Mouse (Mus musculus): Measurements from ENCODE around the gene Hamp. TPM values are rescaled to one million over a fixed set of nuclear protein-coding genes. Genes with fewer than 3 reads are reported as not detected.
A peak's percentile ranks its signal among the peaks of the same experiment; 100 is the strongest.

Hamp gene
- not detected in 2 replicates for polyA plus RNA-seq (2015; fragmentation: Nextera tagmentation; extraction: Ambion mirVana)

- no peaks in the 10 kb centered on the region for H3K27me3 ChIP-seq
- H3K36me3 ChIP-seq: peaks cover 10% of the 10 kb centered on the region
- no peak within 1 kb of the TSS for H3K27ac ChIP-seq
- no peak within 1 kb of the TSS for H3K4me2 ChIP-seq
- H3K4me3 ChIP-seq: no peak within 1 kb of the TSS
- H3K9me3 ChIP-seq: no peaks in the 10 kb centered on the region
- WGBS: 69% methylated on average over 9 of the region's 9 CpGs
- ATAC-seq (ENCODE audit: insufficient number of reproducible peaks, low FRiP score, low TSS enrichment, low read depth): no peak
- H3K4me1 ChIP-seq: no peaks in the 10 kb centered on the region
- no peak within 1 kb of the TSS for H3K9ac ChIP-seq
These were observed at the start of gene Hamp for GRCm38 (mm10) chr7:30943909-30944635. Gene Hamp (minus strand): TSS chr7:30944032.

GRCm38 (mm10) chr7:30992148-30992547 is 48.3 kb upstream of the Hamp start:
- peaks cover 12% of the 10 kb centered on the region for H3K4me1 ChIP-seq
- WGBS: 78% methylated on average over 5 of the region's 5 CpGs
- H3K9me3 ChIP-seq: no peaks in the 10 kb centered on the region
- H3K27me3 ChIP-seq: no peaks in the 10 kb centered on the region
- no peak for ATAC-seq (ENCODE audit: insufficient number of reproducible peaks, low FRiP score, low TSS enrichment, low read depth)
- H3K4me3 ChIP-seq: no peak overlapping the region
- H3K9ac ChIP-seq: no peak overlapping the region
- no peak overlapping the region for H3K27ac ChIP-seq
- H3K36me3 ChIP-seq: no peaks in the 10 kb centered on the region
- H3K4me2 ChIP-seq: no peak overlapping the region

- ATAC-seq (ENCODE audit: insufficient number of reproducible peaks, low FRiP score, low TSS enrichment, low read depth): no peak
- Histone ChIP-seq H3K9me3 (no peaks in the 10 kb centered on the region), H3K9ac (no peak overlapping the region), H3K27ac (no peak overlapping the region), H3K27me3 (no peaks in the 10 kb centered on the region), H3K4me1 (peaks cover under 1% of the 10 kb centered on the region; the same call in 1 of the 2 replicates), H3K4me3 (no peak overlapping the region), H3K36me3 (no peaks in the 10 kb centered on the region), H3K4me2 (no peak overlapping the region)
- 84% methylated on average over 4 of the region's 4 CpGs for WGBS
These were observed 44.8 kb upstream of the Hamp start for GRCm38 (mm10) chr7:30988519-30989162.

GRCm38 (mm10) chr7:30985357-30985756 is 41.5 kb upstream of the Hamp start:
- H3K4me3 ChIP-seq: no peak overlapping the region
- no peak overlapping the region for H3K9ac ChIP-seq
- no peak overlapping the region for H3K4me2 ChIP-seq
- no peaks in the 10 kb centered on the region for H3K36me3 ChIP-seq
- no peak overlapping the region for H3K27ac ChIP-seq
- H3K9me3 ChIP-seq: no peaks in the 10 kb centered on the region
- no peak for ATAC-seq (ENCODE audit: insufficient number of reproducible peaks, low FRiP score, low TSS enrichment, low read depth)
- no peaks in the 10 kb centered on the region for H3K27me3 ChIP-seq
- no peaks in the 10 kb centered on the region for H3K4me1 ChIP-seq
- 83% methylated on average over 9 of the region's 9 CpGs for WGBS

GRCm38 (mm10) chr7:30981703-30982102 is 37.9 kb upstream of the Hamp start:
- no peak overlapping the region for H3K4me3 ChIP-seq
- H3K27me3 ChIP-seq: no peaks in the 10 kb centered on the region
- 88% methylated on average over 4 of the region's 4 CpGs for WGBS
- H3K4me1 ChIP-seq: no peaks in the 10 kb centered on the region
- H3K4me2 ChIP-seq: no peak overlapping the region
- H3K9me3 ChIP-seq: no peaks in the 10 kb centered on the region
- ATAC-seq (ENCODE audit: insufficient number of reproducible peaks, low FRiP score, low TSS enrichment, low read depth): no peak
- no peak overlapping the region for H3K27ac ChIP-seq
- H3K9ac ChIP-seq: no peak overlapping the region
- H3K36me3 ChIP-seq: no peaks in the 10 kb centered on the region

- Histone ChIP-seq H3K4me1 (peaks cover 13% of the 10 kb centered on the region), H3K4me2 (peak within 1 kb of the TSS; percentile 74), H3K4me3 (peak within 1 kb of the TSS; percentile 47), H3K9me3 (no peaks in the 10 kb centered on the region), H3K27me3 (peaks cover 18% of the 10 kb centered on the region), H3K9ac (peak within 1 kb of the TSS; percentile 47), H3K36me3 (no peaks in the 10 kb centered on the region), H3K27ac (peak within 1 kb of the TSS; percentile 17; the same call in 1 of the 2 replicates)
- WGBS: under 1% methylated on average over 36 of the region's 37 CpGs
- peak; percentile 74 for ATAC-seq (ENCODE audit: insufficient number of reproducible peaks, low FRiP score, low TSS enrichment, low read depth)
These were observed 29.9 kb upstream of the Hamp start, which contains the start of gene Fam187b for GRCm38 (mm10) chr7:30973501-30974289. Gene Fam187b (plus strand): TSS chr7:30973790.

GRCm38 (mm10) chr7:30973251-30973500 is 29.3 kb upstream of the Hamp start, which contains the start of gene Lsr:
Gene Lsr (minus strand): TSS chr7:30973464.
- ATAC-seq (ENCODE audit: insufficient number of reproducible peaks, low FRiP score, low TSS enrichment, low read depth): peak; percentile 62; the same call in 1 of the 2 replicates

GRCm38 (mm10) chr7:30972426-30973250 is 28.8 kb upstream of the Hamp start:
- Histone ChIP-seq H3K4me1 (peaks cover 14% of the 10 kb centered on the region), H3K27me3 (peaks cover 18% of the 10 kb centered on the region), H3K27ac (peak overlapping the region; percentile 17; the same call in 1 of the 2 replicates), H3K9me3 (no peaks in the 10 kb centered on the region), H3K4me2 (peak overlapping the region; percentile 74), H3K4me3 (peak overlapping the region; percentile 47), H3K36me3 (no peaks in the 10 kb centered on the region), H3K9ac (peak overlapping the region; percentile 47)
- no peak for ATAC-seq (ENCODE audit: insufficient number of reproducible peaks, low FRiP score, low TSS enrichment, low read depth)
- WGBS: 5% methylated on average over 41 of the region's 41 CpGs

More at GRCm38 (mm10) chr7:30973251-30973500, 29.3 kb upstream of the Hamp start, which contains the start of gene Lsr:
- peaks cover 14% of the 10 kb centered on the region for H3K4me1 ChIP-seq
- H3K4me3 ChIP-seq: peak within 1 kb of the TSS; percentile 47
- H3K27ac ChIP-seq: peak within 1 kb of the TSS; percentile 17; the same call in 1 of the 2 replicates
- no peaks in the 10 kb centered on the region for H3K36me3 ChIP-seq
- WGBS: 0% methylated on average over 18 of the region's 19 CpGs
- peak within 1 kb of the TSS; percentile 47 for H3K9ac ChIP-seq
- peaks cover 18% of the 10 kb centered on the region for H3K27me3 ChIP-seq
- peak within 1 kb of the TSS; percentile 74 for H3K4me2 ChIP-seq
- no peaks in the 10 kb centered on the region for H3K9me3 ChIP-seq

GRCm38 (mm10) chr7:30971901-30972300 is 28.1 kb upstream of the Hamp start:
- Histone ChIP-seq H3K9me3 (no peaks in the 10 kb centered on the region), H3K27me3 (peaks cover 18% of the 10 kb centered on the region), H3K4me3 (no peak overlapping the region; the same call in 1 of the 2 replicates), H3K27ac (no peak overlapping the region), H3K9ac (no peak overlapping the region), H3K4me1 (peaks cover 14% of the 10 kb centered on the region), H3K4me2 (peak overlapping the region; percentile 74; the same call in 1 of the 2 replicates), H3K36me3 (no peaks in the 10 kb centered on the region)
- no peak for ATAC-seq (ENCODE audit: insufficient number of reproducible peaks, low FRiP score, low TSS enrichment, low read depth)
- WGBS: 87% methylated on average over 15 of the region's 15 CpGs

- Histone ChIP-seq H3K9me3 (no peaks in the 10 kb centered on the region), H3K36me3 (no peaks in the 10 kb centered on the region), H3K27me3 (peaks cover 18% of the 10 kb centered on the region), H3K9ac (no peak overlapping the region), H3K4me1 (peaks cover 14% of the 10 kb centered on the region), H3K4me2 (no peak overlapping the region), H3K4me3 (no peak overlapping the region), H3K27ac (no peak overlapping the region)
- 53% methylated on average over 4 of the region's 4 CpGs for WGBS
- ATAC-seq (ENCODE audit: insufficient number of reproducible peaks, low FRiP score, low TSS enrichment, low read depth): no peak
These were observed 25.3 kb upstream of the Hamp start for GRCm38 (mm10) chr7:30969174-30969573.

GRCm38 (mm10) chr7:30968611-30969010 is 24.8 kb upstream of the Hamp start:
- Histone ChIP-seq H3K27ac (no peak overlapping the region), H3K4me2 (no peak overlapping the region), H3K27me3 (peaks cover 16% of the 10 kb centered on the region), H3K4me3 (no peak overlapping the region), H3K36me3 (no peaks in the 10 kb centered on the region), H3K9ac (no peak overlapping the region), H3K4me1 (peaks cover 13% of the 10 kb centered on the region), H3K9me3 (no peaks in the 10 kb centered on the region)
- WGBS: 88% methylated on average over 8 of the region's 8 CpGs
- no peak for ATAC-seq (ENCODE audit: insufficient number of reproducible peaks, low FRiP score, low TSS enrichment, low read depth)

Data from limb, embryonic 15.5 days (tissue).